Mouse (Mus musculus) liver, embryonic 12.5 days (tissue): ENCODE results near the gene Chrna9. TPM values are rescaled to one million over a fixed set of nuclear protein-coding genes. Genes with fewer than 3 reads are reported as not detected.

Experiments used
- ATAC-seq: fragments of 200-750 bp; cut with Nextera tagmentation; 2 replicates; pipeline ENCODE4 v1.8.0; 2017; ENCODE audit warnings: moderate number of reproducible peaks, mild to moderate bottlenecking, moderate library complexity
- H3K27ac ChIP-seq: fragments of 300-500 bp; sonication (generic); 2 replicates; pipeline ENCODE4 v1.5.1; 2016; ENCODE audit warnings: mild to moderate bottlenecking
- H3K27me3 ChIP-seq: fragments of 300-500 bp; sonication (generic); replicated peaks from 2 replicates; pipeline ENCODE4 v1.6.1; 2016; ENCODE audit warnings: mild to moderate bottlenecking, moderate library complexity
- H3K36me3 ChIP-seq: fragments of 300-500 bp; sonication (generic); 2 replicates; pipeline ENCODE4 v1.6.1; 2016; ENCODE audit warnings: mild to moderate bottlenecking, moderate library complexity
- H3K4me1 ChIP-seq: fragments of 300-500 bp; sonication (generic); 2 replicates; pipeline ENCODE4 v1.6.1; 2016
- H3K4me2 ChIP-seq: fragments of 300-500 bp; sonication (generic); 2 replicates; pipeline ENCODE4 v1.6.1; 2016; ENCODE audit warnings: mild to moderate bottlenecking, moderate library complexity
- H3K4me3 ChIP-seq: fragments of 300-500 bp; sonication (generic); 2 replicates; pipeline ENCODE4 v1.5.1; 2016; ENCODE audit warnings: mild to moderate bottlenecking, moderate library complexity
- H3K9ac ChIP-seq: fragments of 300-500 bp; sonication (generic); 2 replicates; pipeline ENCODE4 v1.6.1; 2016; ENCODE audit warnings: mild to moderate bottlenecking, moderate library complexity
- H3K9me3 ChIP-seq: fragments of 300-500 bp; sonication (generic); replicated peaks from 2 replicates; pipeline ENCODE4 v1.6.1; 2016; ENCODE audit warnings: mild to moderate bottlenecking, moderate library complexity
- WGBS: fragments of 180-500 bp; shearing (Covaris S2); methylation state at CpG from one replicate; pipeline ENCODE4 v1.1.7; 2016; ENCODE audit not compliant: insufficient replicate concordance; 5-methylcytosine and 5-hydroxymethylcytosine counted together
- polyA plus RNA-seq: library from polyadenylated mRNA; unstranded; fragments of >200 nt; fragmentation: Nextera tagmentation; extraction: Ambion mirVana; gene quantifications from 2 replicates; pipeline ENCODE4 v1.2.1, GENCODE M21; 2016

The Chrna9 gene
- polyA plus RNA-seq, 1 experiment from 2014 or later, result not detected

DNA sequence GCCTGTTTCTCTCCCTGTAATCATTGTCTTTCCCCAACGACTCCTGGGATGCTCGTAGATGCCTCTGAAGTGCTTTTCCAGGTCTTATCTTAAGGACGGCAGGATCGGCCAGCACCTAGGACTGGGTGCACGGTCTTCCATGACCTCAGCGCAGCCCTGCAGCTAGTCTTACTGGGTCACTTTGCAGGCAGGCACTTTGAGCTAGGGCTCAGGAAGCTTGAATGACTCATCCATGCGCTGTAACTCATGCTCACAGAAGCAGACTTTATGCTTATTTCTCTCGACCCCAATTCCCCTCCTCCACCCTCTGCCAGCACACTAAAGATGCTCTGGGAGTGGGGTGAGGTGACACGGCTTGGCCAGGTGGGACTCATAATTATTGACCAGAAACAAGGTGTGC is 31.9 kb upstream of the Chrna9 start:
- Histone ChIP-seq H3K9me3 (peaks cover 18% of the 10 kb centered on the region; the same call in 1 of the 2 replicates), H3K27ac (no peak overlapping the region), H3K27me3 (no peaks in the 10 kb centered on the region), H3K36me3 (no peaks in the 10 kb centered on the region), H3K9ac (no peak overlapping the region), H3K4me3 (no peak overlapping the region), H3K4me2 (no peak overlapping the region), H3K4me1 (peaks cover 19% of the 10 kb centered on the region)
- WGBS, result 75% methylated on average over 9 of the region's 9 CpGs
- ATAC-seq, result no peak

DNA sequence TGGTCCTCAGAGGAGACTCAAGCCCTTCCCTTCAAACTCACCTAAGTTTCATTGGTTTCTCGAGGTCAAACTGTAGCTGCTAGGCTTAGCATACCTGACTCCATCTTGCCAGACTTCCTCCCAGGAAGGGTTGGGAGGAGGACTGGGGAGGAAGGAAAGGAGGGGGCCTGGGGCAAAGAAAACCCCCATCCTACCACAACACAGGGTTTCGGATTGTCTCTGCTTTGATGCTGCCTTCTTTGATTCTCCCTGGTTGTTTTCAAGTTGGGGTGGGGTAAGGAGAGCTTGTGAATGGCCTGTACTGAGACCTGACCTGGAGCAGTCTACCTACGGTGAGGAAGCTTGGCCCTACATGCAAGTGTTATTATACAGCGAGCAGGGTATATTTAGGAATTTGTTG is 30.2 kb upstream of the Chrna9 start:
- Histone ChIP-seq H3K4me2 (no peak overlapping the region), H3K9me3 (peaks cover 18% of the 10 kb centered on the region; the same call in 1 of the 2 replicates), H3K4me3 (no peak overlapping the region), H3K36me3 (no peaks in the 10 kb centered on the region), H3K9ac (no peak overlapping the region), H3K27me3 (no peaks in the 10 kb centered on the region), H3K4me1 (peaks cover 19% of the 10 kb centered on the region), H3K27ac (no peak overlapping the region)
- ATAC-seq, result no peak
- 64% methylated on average over 4 of the region's 4 CpGs for WGBS

DNA sequence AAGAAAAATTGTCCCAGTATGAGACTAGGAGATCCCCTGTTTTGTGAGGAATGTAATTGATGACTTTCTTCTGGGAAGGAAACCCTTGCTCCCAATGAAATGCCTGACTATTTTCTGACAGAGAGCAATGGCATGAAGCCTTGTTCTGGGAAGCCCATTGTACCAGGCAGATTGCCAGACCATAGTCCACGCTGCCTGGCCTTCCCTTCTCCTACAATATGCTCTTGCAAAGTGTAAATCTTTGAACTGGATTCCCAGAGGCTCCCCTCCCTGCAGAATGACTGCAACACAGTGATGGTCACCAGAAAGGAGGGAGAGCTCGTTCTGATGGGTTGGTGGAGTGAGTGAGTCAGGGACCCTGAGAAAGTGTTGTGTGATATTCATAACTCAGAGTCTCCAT is 26.0 kb upstream of the Chrna9 start:
- no peak overlapping the region for H3K4me3 ChIP-seq
- H3K9ac ChIP-seq, result no peak overlapping the region
- H3K27me3 ChIP-seq, result no peaks in the 10 kb centered on the region
- WGBS, result 63% methylated on average over 2 of the region's 2 CpGs
- no peaks in the 10 kb centered on the region for H3K36me3 ChIP-seq
- no peak overlapping the region for H3K27ac ChIP-seq
- H3K4me2 ChIP-seq, result no peak overlapping the region
- 0 out of 2 replicates have a peak, but pooled peaks cover 4% of the 10 kb centered on the region for H3K4me1 ChIP-seq
- H3K9me3 ChIP-seq, result 0 out of 2 replicates have a peak, but pooled peaks cover 6% of the 10 kb centered on the region
- ATAC-seq, result no peak

- no peak for ATAC-seq
- 0 out of 2 replicates have a peak, but pooled peaks cover 3% of the 10 kb centered on the region for H3K9me3 ChIP-seq
- H3K4me3 ChIP-seq, result no peak overlapping the region
- no peak overlapping the region for H3K9ac ChIP-seq
- H3K27ac ChIP-seq, result no peak overlapping the region
- 0 out of 2 replicates have a peak, but pooled peaks cover 4% of the 10 kb centered on the region for H3K4me1 ChIP-seq
- WGBS, result 61% methylated on average over 4 of the region's 4 CpGs
- H3K27me3 ChIP-seq, result no peaks in the 10 kb centered on the region
- H3K36me3 ChIP-seq, result no peaks in the 10 kb centered on the region
- H3K4me2 ChIP-seq, result no peak overlapping the region
These were observed 25.4 kb upstream of the Chrna9 start for GRCm38 (mm10) chr5:65909321-65909720.

DNA sequence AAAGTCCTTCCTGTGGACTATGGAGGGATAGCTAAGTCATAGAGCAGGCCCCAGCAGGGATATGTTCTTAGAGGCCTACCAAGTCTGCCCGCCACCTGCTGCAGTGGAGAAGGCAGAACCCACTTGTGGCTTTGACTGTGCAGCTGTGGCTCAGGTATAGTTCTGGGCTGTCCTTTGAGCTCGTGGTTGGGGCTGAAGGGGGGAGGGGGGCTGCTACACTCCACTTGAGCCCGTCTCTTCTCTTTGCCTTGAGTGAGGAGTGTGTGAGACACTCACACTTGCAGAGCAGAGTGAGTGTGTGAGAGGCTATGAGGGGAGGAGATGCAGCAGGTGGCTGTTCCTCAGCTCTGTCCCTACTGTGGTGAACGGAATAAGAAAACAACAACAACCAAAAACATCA is 24.3 kb upstream of the Chrna9 start:
- Histone ChIP-seq H3K27ac (no peak overlapping the region), H3K4me2 (no peak overlapping the region), H3K36me3 (no peaks in the 10 kb centered on the region), H3K27me3 (no peaks in the 10 kb centered on the region), H3K4me1 (0 out of 2 replicates have a peak, but pooled peaks cover 4% of the 10 kb centered on the region), H3K4me3 (no peak overlapping the region), H3K9ac (no peak overlapping the region), H3K9me3 (no peaks in the 10 kb centered on the region)
- 53% methylated on average over 4 of the region's 4 CpGs for WGBS
- ATAC-seq, result no peak

GRCm38 (mm10) chr5:65911676-65912075 is 23.0 kb upstream of the Chrna9 start:
- H3K4me1 ChIP-seq, result 0 out of 2 replicates have a peak, but pooled peaks cover 4% of the 10 kb centered on the region
- no peaks in the 10 kb centered on the region for H3K9me3 ChIP-seq
- H3K4me2 ChIP-seq, result no peak overlapping the region
- H3K36me3 ChIP-seq, result no peaks in the 10 kb centered on the region
- H3K9ac ChIP-seq, result no peak overlapping the region
- ATAC-seq, result no peak
- WGBS, result 45% methylated on average over 7 of the region's 7 CpGs
- H3K27ac ChIP-seq, result no peak overlapping the region
- no peaks in the 10 kb centered on the region for H3K27me3 ChIP-seq
- no peak overlapping the region for H3K4me3 ChIP-seq

DNA sequence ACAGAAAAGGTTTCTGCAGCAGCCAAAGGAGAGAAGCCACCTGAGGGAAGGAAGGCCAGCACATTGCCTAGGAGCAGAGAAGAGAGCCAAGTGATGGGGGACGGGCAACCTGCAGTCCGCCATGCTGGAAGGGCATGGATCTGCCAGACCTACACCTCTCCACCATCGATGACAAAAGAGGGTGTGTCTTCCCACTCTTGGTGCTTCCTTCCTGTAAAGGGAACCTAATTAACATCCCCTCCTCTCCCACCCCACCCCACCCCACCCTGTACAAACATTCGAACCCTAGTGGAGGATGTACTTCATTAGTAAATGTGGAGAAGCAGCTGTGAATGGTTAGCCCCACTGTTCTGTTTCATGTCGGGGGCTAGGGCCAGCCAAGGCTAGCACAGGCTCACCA is 22.5 kb upstream of the Chrna9 start:
- Histone ChIP-seq H3K4me1 (0 out of 2 replicates have a peak, but pooled peaks cover 4% of the 10 kb centered on the region), H3K27me3 (no peaks in the 10 kb centered on the region), H3K9me3 (no peaks in the 10 kb centered on the region), H3K27ac (no peak overlapping the region), H3K4me2 (no peak overlapping the region), H3K9ac (no peak overlapping the region), H3K36me3 (no peaks in the 10 kb centered on the region), H3K4me3 (no peak overlapping the region)
- no peak for ATAC-seq
- WGBS, result 65% methylated on average over 5 of the region's 5 CpGs

- whole genome bisulfite sequencing, result 72% methylated on average over 9 of the region's 9 CpGs
- ATAC-seq, result no peak
- Histone ChIP-seq H3K4me1 (0 out of 2 replicates have a peak, but pooled peaks cover 4% of the 10 kb centered on the region), H3K9me3 (no peaks in the 10 kb centered on the region), H3K4me3 (no peak overlapping the region), H3K9ac (no peak overlapping the region), H3K27ac (no peak overlapping the region), H3K36me3 (no peaks in the 10 kb centered on the region), H3K4me2 (no peak overlapping the region), H3K27me3 (no peaks in the 10 kb centered on the region)
These were observed 21.6 kb upstream of the Chrna9 start for GRCm38 (mm10) chr5:65913126-65913525.

- Histone ChIP-seq H3K4me2 (no peak overlapping the region), H3K4me3 (no peak overlapping the region), H3K27ac (no peak overlapping the region), H3K36me3 (no peaks in the 10 kb centered on the region), H3K27me3 (no peaks in the 10 kb centered on the region), H3K4me1 (peaks cover 11% of the 10 kb centered on the region; the same call in 1 of the 2 replicates), H3K9ac (no peak overlapping the region), H3K9me3 (no peaks in the 10 kb centered on the region)
- ATAC-seq, result no peak
- 83% methylated on average over 7 of the region's 7 CpGs for WGBS
These were observed 20.4 kb upstream of the Chrna9 start for GRCm38 (mm10) chr5:65914342-65914741.

DNA sequence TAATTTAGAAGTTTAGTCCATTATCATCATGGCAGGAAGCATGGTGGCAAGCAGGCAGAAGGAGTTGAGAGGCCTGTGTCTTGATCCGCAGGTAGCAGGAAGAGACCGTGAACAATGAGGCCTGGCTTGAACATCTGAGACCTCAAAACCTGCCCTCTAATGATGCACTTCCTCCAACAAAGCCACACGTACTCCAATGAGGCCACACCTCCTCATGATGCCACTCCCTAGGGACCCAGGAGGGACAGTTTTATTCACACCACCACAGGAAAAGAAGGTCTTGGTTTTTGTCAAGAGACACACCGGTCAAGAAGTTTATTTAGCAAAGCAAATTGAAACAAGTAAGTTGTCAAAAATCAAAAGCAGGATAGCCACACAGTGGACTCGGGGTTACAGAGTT is 17.8 kb upstream of the Chrna9 start:
- Histone ChIP-seq H3K4me1 (peaks cover 12% of the 10 kb centered on the region; the same call in 1 of the 2 replicates), H3K27me3 (no peaks in the 10 kb centered on the region), H3K27ac (no peak overlapping the region), H3K9ac (no peak overlapping the region), H3K9me3 (no peaks in the 10 kb centered on the region), H3K36me3 (no peaks in the 10 kb centered on the region), H3K4me3 (no peak overlapping the region), H3K4me2 (no peak overlapping the region)
- WGBS, result 76% methylated on average over 5 of the region's 5 CpGs
- ATAC-seq, result no peak

DNA sequence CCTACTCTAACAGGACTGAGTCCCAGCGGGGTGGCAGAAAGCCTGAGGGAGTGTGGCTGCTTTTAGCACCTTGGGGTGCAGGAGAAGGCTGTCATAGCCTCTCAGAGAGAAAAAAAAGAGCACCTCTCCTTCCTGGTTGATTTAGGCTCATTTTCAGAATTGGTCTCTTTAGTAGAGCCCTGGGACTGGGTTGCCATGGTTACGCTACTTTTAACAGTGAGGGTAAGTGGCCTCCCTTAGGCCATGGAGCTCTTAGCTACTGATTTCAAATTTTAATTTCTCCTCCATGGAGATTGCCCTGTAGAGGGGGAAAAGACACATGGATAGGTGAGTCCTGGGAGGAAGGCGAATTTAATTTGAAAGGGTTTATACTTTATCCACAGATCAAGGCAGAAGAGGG is 16.1 kb upstream of the Chrna9 start:
- no peaks in the 10 kb centered on the region for H3K27me3 ChIP-seq
- H3K4me1 ChIP-seq, result peaks cover 9% of the 10 kb centered on the region; the same call in 1 of the 2 replicates
- H3K9ac ChIP-seq, result no peak overlapping the region
- 67% methylated on average over 3 of the region's 3 CpGs for WGBS
- H3K4me3 ChIP-seq, result no peak overlapping the region
- H3K9me3 ChIP-seq, result no peaks in the 10 kb centered on the region
- H3K4me2 ChIP-seq, result no peak overlapping the region
- H3K36me3 ChIP-seq, result no peaks in the 10 kb centered on the region
- ATAC-seq, result no peak
- no peak overlapping the region for H3K27ac ChIP-seq

GRCm38 (mm10) chr5:65919326-65919725 is 15.4 kb upstream of the Chrna9 start:
- no peak for ATAC-seq
- no peak overlapping the region for H3K9ac ChIP-seq
- no peak overlapping the region for H3K4me2 ChIP-seq
- H3K9me3 ChIP-seq, result no peaks in the 10 kb centered on the region
- no peak overlapping the region for H3K27ac ChIP-seq
- H3K27me3 ChIP-seq, result no peaks in the 10 kb centered on the region
- 29% methylated on average over 12 of the region's 12 CpGs for WGBS
- peaks cover 9% of the 10 kb centered on the region; the same call in 1 of the 2 replicates for H3K4me1 ChIP-seq
- H3K4me3 ChIP-seq, result no peak overlapping the region
- H3K36me3 ChIP-seq, result no peaks in the 10 kb centered on the region

- Histone ChIP-seq H3K4me2 (no peak overlapping the region), H3K9me3 (no peaks in the 10 kb centered on the region), H3K36me3 (no peaks in the 10 kb centered on the region), H3K27ac (no peak overlapping the region), H3K27me3 (no peaks in the 10 kb centered on the region), H3K4me1 (peaks cover 9% of the 10 kb centered on the region; the same call in 1 of the 2 replicates), H3K9ac (no peak overlapping the region), H3K4me3 (no peak overlapping the region)
- ATAC-seq, result no peak
- 85% methylated on average over 3 of the region's 3 CpGs for WGBS
These were observed 14.8 kb upstream of the Chrna9 start for GRCm38 (mm10) chr5:65919904-65920303.
